Mouse (Mus musculus): ENCODE results near the gene Ankrd42.

Ankrd42 gene

GRCm38 (mm10) chr7:92566775-92567174 lies 70.2 kb downstream of the Ankrd42 start:
- DNase-seq (ENCODE audit: low spot score), result no peak

GRCm38 (mm10) chr7:92560986-92561876 lies 75.7 kb downstream of the Ankrd42 start, which contains the start of gene Ccdc90b:
Ccdc90b (plus strand) TSS chr7:92561149.
- peak; percentile 70 for DNase-seq (ENCODE audit: low spot score)

- DNase-seq (ENCODE audit: low spot score), result no peak
Observed at GRCm38 (mm10) chr7:92558744-92559143, 78.2 kb downstream of the Ankrd42 start.

- peak; percentile 13 for DNase-seq (ENCODE audit: low spot score)
Observed at GRCm38 (mm10) chr7:92550990-92551392, 86.0 kb downstream of the Ankrd42 start.

- DNase-seq (ENCODE audit: low spot score), result no peak
Observed at GRCm38 (mm10) chr7:92550248-92550989, 86.5 kb downstream of the Ankrd42 start.

- no peak for DNase-seq (ENCODE audit: low spot score)
Observed at GRCm38 (mm10) chr7:92546763-92547162, 90.2 kb downstream of the Ankrd42 start.

- DNase-seq (ENCODE audit: low spot score), result no peak
Observed at GRCm38 (mm10) chr7:92532351-92533036, 104.4 kb downstream of the Ankrd42 start.
